Mouse (Mus musculus): ENCODE measurements around the gene 4930412O13Rik. TPM values are rescaled to one million over a fixed set of nuclear protein-coding genes. Genes with fewer than 3 reads are reported as not detected.
A peak's percentile ranks its signal among the peaks of the same experiment; 100 is the strongest.

The 4930412O13Rik gene
- not detected in 2 replicates for total RNA-seq (2014; fragmentation: Nextera tagmentation)
- not detected in 2 replicates for total RNA-seq (2017)

GRCm38 (mm10) chr2:9881051-9881591 is at the start of gene 4930412O13Rik:
Gene 4930412O13Rik, plus strand, starts transcription at chr2:9881252.
- no peak for ATAC-seq (replicated peaks; ENCODE audit: poor library complexity, severe bottlenecking)

DNA sequence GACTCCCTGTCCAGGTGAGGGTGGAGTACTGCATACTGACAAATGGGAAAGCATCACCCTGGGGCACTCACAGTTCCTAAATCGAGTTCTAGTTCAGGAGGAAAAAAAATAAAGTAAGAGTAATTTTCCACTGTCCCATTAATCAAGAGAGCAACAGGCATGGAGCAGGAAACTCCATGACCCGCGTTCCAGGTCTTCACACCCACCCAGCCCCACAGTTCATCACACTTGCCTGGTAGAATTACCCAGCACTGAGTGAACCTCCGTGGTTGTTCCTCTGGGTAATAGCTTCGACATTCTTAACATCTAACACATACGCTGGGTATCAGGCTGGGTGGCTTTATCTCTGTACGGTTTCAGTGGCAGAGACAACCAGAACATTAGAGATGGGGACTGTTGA is 47.3 kb upstream of the 4930412O13Rik start:
- ATAC-seq (replicated peaks; ENCODE audit: poor library complexity, severe bottlenecking): no peak

DNA sequence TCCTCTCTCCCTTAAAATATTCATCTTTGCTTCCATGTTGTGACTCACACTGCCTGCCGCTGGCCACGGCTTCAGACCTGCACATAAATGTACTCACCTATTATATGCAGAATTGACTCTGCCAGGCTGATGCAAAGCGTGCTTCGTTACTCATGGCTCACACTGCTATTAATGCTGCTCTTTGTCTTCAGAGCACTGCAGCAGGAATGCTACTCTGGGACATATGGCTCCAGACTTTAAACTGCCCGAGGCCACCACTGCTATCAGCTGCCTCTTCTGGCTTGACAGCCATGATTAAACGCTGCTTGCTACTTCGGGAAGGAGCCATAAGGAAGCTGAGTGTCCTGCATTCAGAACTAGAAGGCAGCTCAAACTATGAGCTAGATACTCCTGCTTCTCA is 45.9 kb upstream of the 4930412O13Rik start:
- no peak for ATAC-seq (replicated peaks; ENCODE audit: poor library complexity, severe bottlenecking)

DNA sequence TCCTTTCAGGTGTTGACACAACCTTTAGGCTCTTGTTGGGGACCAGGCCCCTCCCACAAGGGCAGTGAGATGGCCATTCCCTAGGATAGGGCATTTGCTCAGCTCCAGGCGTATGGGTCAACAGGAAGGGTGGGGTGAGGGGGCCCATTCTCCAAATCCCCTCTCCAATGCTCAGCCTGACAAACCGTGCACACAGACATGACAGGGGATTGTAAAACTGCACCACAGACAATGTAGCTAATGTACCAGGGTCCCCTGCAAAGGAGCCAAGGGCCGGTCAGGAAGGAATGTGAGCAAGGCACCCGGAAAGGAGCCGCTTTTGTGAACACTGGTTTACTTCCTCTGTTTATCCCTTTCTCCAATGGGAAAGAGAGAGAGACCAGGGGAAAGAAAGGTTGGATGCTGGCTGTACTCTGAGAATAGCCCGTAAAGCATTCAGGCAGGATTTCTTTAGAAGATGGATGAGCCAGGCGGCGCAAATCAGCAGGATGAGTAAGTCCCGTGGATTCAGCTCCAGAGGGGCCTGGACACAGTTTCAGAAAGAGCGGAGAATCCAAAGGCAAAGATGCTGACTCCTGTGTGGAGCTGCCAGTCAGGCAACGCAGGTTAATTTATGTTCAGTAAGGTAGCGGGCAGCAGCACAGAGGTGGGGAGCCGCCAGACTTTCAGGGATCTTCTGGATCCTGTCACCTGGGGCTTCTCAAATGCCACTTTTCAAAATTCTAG is 28.0 kb upstream of the 4930412O13Rik start:
- no peak for ATAC-seq (replicated peaks; ENCODE audit: poor library complexity, severe bottlenecking)

DNA sequence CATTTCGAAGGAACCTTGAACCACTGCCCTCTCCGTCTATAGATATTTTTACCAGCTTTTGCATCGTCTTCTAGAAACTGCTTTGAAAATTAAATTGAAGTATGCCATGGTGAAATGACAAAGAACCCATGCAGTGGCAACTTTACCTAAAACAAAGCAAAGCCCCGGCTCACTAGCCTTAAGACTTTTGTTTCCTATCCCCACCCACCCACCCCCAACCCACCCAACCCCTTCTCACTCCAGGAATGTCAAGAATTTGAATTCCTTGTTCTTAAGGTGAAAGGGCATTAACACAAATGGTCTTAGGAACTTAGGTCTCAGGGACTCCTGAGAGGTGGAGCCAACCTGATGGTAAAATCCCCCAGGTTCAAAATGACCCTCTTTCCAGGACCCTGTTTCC is 25.2 kb upstream of the 4930412O13Rik start:
- ATAC-seq (replicated peaks; ENCODE audit: poor library complexity, severe bottlenecking): no peak

DNA sequence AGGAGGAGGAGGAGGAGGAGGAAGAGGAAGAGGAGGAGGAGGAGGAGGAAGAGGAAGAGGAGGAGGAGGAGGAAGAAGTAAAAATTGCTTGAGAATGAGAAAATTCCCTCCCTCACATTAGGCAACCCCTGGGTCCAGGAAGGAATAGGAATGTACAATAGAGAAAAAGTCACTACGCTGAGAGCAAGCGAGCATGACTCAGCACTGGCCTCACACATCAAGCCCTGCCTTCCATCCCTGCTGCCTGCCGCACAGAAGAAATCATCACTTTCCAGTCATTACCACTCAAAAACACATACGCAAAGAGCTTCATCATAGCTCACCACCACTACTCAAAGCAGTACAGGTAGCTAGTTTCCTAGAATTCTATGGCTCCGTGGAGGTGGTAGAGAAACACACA is 20.4 kb upstream of the 4930412O13Rik start:
- peak; percentile 56 for ATAC-seq (replicated peaks; ENCODE audit: poor library complexity, severe bottlenecking)

DNA sequence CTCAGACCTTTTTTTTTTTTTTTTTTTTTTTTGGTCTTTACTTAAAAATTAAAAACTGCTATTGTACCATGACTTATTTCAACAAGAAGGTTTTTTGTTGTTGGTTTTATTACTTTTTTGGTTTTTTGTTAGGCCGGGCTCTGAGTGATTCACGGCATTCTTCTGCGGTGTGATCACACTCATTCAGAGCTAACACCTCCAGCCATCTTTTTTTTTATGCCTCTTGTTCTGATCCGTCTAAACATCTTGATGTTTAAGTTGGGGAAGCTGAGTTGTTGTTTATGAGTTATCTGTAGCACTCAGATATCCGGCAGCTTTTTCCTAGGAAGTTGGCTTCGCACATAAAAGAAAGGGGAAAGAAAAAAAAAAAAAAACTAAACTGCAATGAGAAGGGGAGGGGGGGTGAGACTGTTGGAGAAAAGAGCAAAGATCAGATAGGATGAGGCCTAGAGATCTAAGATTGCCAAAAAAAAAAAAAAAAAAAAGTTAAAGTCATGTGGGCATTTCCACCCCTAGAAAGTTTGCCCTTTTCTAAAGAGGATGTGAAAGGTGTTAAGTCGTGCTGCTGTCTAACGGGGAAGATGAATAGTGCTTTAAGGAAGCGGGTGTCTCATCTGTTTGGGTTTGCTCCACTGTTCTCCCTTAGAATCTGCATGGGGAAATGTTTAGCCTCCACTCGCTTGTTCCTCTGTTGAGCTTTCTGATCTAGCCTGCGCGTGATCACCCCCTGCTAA is 13.8 kb upstream of the 4930412O13Rik start:
- ATAC-seq (replicated peaks; ENCODE audit: poor library complexity, severe bottlenecking): peak; percentile 50

- ATAC-seq (replicated peaks; ENCODE audit: poor library complexity, severe bottlenecking): peak; percentile 35
These were observed 9.8 kb upstream of the 4930412O13Rik start for GRCm38 (mm10) chr2:9871141-9871716.

DNA sequence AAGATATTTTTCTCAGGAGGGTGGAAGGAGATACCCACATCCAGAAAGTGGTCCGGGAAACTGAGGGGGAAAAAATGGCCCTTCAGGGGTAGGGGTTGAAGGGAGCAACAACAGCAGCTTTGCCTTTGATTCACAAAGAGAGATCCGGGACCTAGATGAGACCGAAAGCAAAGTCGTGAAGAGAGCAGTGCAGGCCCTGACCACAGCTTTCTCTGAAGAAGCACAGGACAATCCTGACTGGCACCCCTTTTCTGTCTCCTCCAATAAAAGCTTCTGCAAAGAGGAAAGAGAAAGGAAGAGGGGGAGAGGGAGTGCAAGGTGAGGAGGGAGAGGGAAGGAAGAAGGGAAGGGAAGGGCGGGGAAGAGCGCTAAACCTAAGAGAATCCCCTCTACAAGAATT is 9.3 kb upstream of the 4930412O13Rik start:
- no peak for ATAC-seq (replicated peaks; ENCODE audit: poor library complexity, severe bottlenecking)

DNA sequence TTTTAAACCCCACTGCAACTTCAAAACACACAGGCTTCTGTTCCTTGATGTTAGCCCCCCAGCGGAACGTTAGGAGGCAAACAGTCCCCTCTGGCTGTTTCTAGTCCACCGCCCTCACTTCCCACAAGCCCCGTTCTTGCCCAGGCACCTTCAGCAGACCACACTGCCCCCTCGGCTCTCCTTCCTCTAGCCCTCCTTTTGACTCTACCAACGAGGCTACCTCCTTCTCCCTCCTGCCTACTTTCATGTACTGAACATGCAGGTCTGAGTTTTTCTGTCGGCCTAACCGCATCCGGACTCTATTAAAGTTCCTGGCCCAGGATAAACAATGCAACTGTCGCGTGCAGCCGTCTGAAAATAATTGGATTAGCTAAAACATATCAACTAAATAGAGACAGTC is 8.4 kb upstream of the 4930412O13Rik start:
- peak; percentile 4; the same call in 1 of the 2 replicates for ATAC-seq (replicated peaks; ENCODE audit: poor library complexity, severe bottlenecking)

DNA sequence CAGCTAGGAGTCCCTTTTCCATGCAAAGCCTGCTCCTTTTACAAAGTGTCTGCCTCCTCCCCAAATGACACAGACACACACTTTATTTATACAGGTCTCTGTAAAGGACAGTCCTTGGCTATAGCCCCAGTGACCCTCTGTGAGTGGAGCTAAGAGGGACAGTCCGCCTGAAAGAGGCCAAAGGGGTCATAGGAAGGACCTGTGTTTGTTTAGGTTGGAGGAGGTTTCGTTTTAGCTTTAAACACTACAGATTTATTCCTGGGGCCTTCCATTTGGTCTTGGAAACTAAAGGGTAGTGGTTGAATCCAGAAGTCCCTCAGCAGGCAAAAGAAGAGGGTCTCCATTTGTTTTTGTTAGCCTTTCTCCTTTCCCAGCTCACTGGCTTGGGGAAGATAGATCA is 7.3 kb upstream of the 4930412O13Rik start:
- ATAC-seq (replicated peaks; ENCODE audit: poor library complexity, severe bottlenecking): no peak

DNA sequence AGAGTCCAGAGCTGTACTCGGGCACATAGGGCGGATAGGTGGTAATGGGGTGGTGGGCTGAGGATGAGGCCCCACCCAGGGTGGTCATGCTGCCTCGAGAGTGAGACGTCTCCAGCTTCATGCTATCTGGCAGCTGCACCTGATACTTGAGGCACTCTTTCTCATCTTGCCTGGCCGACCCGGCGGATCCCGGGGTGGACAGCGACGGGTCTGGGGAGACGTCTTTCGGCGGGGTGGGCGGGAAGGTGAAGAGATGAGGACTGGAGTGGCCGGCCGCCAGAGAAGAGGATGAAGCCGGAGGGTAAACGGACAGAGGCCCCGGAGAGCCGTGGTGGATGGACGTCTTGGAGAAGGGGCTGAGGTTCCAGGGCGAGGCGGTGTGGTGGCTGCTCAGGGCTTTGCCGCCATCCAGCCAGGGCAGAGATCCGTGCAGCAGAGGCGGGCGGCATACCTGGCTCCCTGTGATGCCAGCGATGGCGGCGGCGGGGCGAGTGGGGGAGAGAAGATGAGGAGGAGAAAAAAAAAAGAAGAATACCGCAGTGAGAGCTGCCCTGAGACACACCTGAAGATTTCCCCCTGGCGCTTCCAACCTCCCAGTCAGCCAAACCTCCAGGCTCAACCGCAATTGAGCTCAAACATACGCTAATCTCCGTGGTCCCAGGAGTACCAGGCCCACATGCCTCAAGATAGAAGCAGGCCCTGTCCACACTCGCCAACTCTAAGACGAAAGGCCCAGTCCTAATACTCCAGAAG is 6.4 kb upstream of the 4930412O13Rik start:
- no peak for ATAC-seq (replicated peaks; ENCODE audit: poor library complexity, severe bottlenecking)

DNA sequence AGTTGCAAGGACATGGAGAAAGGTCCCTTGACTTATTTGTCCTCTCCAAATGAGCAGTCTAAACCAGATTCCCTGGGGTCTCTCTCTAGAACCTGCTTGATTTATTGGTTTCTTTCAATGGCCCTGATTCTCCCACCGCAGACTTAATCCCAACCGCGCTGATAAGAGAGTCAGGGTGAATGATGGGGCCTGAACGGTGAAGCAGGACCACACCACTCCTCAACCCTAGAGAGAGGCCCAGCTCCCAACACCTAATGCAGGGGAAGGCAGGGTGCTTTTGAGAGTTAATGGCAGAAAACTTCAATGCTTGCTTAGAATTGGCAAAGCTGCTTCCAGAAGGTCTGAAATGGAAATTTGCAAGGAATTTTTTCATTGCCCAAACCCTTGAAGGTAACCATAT is 5.8 kb upstream of the 4930412O13Rik start:
- no peak for ATAC-seq (replicated peaks; ENCODE audit: poor library complexity, severe bottlenecking)

- no peak for ATAC-seq (replicated peaks; ENCODE audit: poor library complexity, severe bottlenecking)
These were observed 5.2 kb upstream of the 4930412O13Rik start for GRCm38 (mm10) chr2:9875676-9876357.

- ATAC-seq (replicated peaks; ENCODE audit: poor library complexity, severe bottlenecking): no peak
These were observed 4.3 kb upstream of the 4930412O13Rik start for GRCm38 (mm10) chr2:9876621-9877325.

GRCm38 (mm10) chr2:9877326-9877690 is 3.7 kb upstream of the 4930412O13Rik start:
- ATAC-seq (replicated peaks; ENCODE audit: poor library complexity, severe bottlenecking): peak; percentile 15

GRCm38 (mm10) chr2:9877966-9878563 is 3.0 kb upstream of the 4930412O13Rik start:
- no peak for ATAC-seq (replicated peaks; ENCODE audit: poor library complexity, severe bottlenecking)

DNA sequence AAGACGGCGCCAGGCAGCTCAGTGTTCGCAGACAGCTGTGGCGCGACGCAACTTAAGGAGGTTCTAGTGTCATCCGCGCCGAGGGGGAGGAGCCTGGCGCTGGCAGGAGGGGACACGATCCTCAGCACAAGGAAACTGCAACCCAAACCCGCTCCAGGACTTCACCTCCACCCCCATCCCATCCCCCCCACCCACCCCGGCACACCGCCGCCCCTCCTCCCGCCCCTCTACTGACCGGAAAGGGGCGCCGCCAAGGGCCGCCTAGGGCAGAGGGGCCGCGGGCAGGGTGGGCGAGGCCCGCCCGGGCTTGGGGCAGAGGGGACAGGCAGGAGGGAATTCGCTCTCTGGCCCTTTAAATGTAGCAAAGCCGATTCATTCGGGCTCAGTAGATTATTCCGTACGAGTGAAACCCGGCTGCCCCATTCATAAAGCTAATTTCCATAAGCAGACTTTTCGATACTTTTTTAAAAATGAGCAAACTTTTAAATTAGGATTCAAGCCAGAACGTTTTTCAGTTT is 2.4 kb upstream of the 4930412O13Rik start:
- ATAC-seq (replicated peaks; ENCODE audit: poor library complexity, severe bottlenecking): peak; percentile 28

- peak; percentile 7 for ATAC-seq (replicated peaks; ENCODE audit: poor library complexity, severe bottlenecking)
These were observed 2.0 kb upstream of the 4930412O13Rik start for GRCm38 (mm10) chr2:9879092-9879491.

Measured in granulocyte monocyte progenitor cell, adult 5-6 weeks (primary cell).